Mouse (Mus musculus) gastrocnemius, adult 2 months (tissue): ENCODE measurements around the gene Neu3. TPM values are rescaled to one million over a fixed set of nuclear protein-coding genes. Genes with fewer than 3 reads are reported as not detected.

ENCODE experiments used
- DNase-seq: peaks from one replicate; pipeline ENCODE4 v3.0.0; 2022
- H3K27ac ChIP-seq: fragments of 200-600 bp; 2 replicates; pipeline ENCODE4 v1.8.1; 2022; ENCODE audit warnings: mild to moderate bottlenecking
- H3K4me3 ChIP-seq: fragments of 200-600 bp; 2 replicates; pipeline ENCODE4 v1.8.1; 2022; ENCODE audit warnings: mild to moderate bottlenecking, moderate library complexity
- CTCF ChIP-seq: fragments of 200-600 bp; IDR thresholded peaks from 2 replicates; pipeline ENCODE4 v1.8.1; 2022; ENCODE audit warnings: antibody characterized with exemption, mild to moderate bottlenecking, moderate library complexity
- intact Hi-C: fragments of 180-260 bp; cut with DNase I; formaldehyde crosslinking; loops from one replicate; pipeline ENCODE4 v1.15.1; 2025
- total RNA-seq, 2 experiments: library from RNA; stranded (reverse); gene quantifications; 2 replicates each; pipeline ENCODE4 v1.2.3; 2021

Gene Neu3
- total RNA-seq, 2 experiments from 2014 or later: 2.1 to 3.4 TPM

DNA sequence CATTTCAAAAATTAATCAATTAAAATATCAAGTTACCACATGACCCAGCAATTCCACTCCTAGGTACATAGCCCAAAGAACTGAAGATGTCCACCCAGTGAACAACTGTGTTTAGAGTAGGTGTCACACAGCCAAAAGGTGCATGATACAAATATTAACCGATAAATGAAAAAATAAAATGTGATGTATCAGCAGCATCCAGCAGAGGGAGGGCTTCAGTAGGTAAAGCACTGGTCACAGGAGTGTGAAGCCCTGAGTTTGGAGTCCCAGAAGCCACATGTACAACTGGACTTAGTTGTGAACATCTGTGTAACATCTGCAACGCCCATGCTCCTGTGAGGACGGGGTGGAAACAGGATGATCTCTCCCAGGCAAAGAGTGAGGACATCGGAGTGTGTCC is 26.1 kb upstream of the Neu3 start:
- intact Hi-C loops: no loop called here
- TF ChIP-seq CTCF: no peak
- DNase-seq: no peak
- Histone ChIP-seq H3K27ac (no peak overlapping the region), H3K4me3 (no peak overlapping the region)

DNA sequence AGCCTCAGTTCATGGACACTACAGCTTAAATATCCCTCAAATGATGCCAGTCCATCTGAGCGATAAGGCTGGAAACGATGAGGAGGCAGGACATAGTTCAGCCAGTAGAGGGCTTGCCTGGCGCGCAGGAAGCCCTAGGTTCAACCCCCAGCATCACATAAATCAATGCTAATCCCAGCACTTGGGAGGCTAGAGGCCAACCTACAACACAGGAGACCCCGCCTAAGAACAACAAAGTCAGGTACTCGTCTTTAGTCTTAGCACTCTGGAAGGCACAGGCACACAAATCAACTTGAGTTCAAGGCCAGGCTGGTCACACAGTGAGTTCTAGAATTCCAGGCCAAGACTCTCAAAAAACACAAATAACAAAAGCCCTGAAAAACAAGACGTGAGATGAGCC is 25.1 kb upstream of the Neu3 start:
- no peak for DNase-seq
- no peak for TF ChIP-seq CTCF
- no peak overlapping the region for H3K4me3 ChIP-seq
- peak overlapping the region; percentile 20; the same call in 1 of the 2 replicates for H3K27ac ChIP-seq
- intact Hi-C loops: no loop called here

DNA sequence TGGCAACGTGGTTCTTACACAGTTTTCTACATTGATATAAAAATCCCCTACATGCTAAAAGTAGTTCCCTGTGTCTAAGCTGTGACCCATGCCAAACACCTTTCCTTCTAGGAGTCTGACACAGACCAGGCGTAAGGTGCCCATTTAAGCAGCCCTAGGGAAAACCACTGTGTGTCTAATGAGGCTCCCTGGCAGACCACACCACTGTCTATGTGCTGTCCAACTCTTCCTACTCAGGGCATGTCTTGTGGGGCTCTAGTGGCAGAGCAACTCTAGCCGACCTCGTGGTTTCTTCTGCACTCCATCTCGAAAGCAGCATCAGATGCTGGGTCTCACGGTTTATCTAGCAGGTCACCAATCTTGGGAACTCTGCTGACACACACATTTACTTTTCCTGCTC is 23.4 kb upstream of the Neu3 start:
- no peak for DNase-seq
- intact Hi-C loops: no loop called here
- no peak overlapping the region for H3K4me3 ChIP-seq
- TF ChIP-seq CTCF: no peak
- peak overlapping the region; percentile 46 for H3K27ac ChIP-seq

DNA sequence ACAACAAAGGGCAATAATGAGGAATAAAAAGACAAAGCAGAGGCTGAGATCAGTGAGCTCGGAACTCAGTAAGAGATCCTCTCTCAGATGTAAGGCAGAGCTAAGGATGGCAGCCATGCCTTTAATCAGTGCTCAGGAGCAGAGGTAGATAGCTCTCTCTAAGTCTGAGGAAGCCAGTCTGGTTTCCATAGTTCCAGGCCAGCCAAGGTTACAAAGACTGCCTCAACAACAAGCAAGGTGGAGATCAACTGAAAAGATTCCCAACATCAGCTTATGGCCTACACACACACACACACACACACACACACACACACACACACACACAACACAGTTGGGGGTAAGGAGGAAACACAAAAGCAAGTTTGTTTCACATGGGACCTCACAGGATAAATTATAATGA is 22.9 kb upstream of the Neu3 start:
- intact Hi-C loops: no loop called here
- DNase-seq: no peak
- Histone ChIP-seq H3K4me3 (no peak overlapping the region), H3K27ac (peak overlapping the region; percentile 48)
- no peak for TF ChIP-seq CTCF

GRCm38 (mm10) chr7:99850534-99850933 is 22.3 kb upstream of the Neu3 start:
- peak overlapping the region; percentile 48; the same call in 1 of the 2 replicates for H3K27ac ChIP-seq
- TF ChIP-seq CTCF: no peak
- intact Hi-C loops: no loop called here

GRCm38 (mm10) chr7:99845533-99846236 is 17.5 kb upstream of the Neu3 start:
- Histone ChIP-seq H3K4me3 (peak overlapping the region; percentile 44), H3K27ac (peak overlapping the region; percentile 93)
- TF ChIP-seq CTCF: no peak
- intact Hi-C loops: no loop called here
- DNase-seq: no peak

More at GRCm38 (mm10) chr7:99850534-99850933, 22.3 kb upstream of the Neu3 start:
- H3K4me3 ChIP-seq: no peak overlapping the region
- no peak for DNase-seq

- intact Hi-C loops: no loop called here
- no peak overlapping the region for H3K27ac ChIP-seq
Observed at GRCm38 (mm10) chr7:99838241-99838640, 10.0 kb upstream of the Neu3 start.

DNA sequence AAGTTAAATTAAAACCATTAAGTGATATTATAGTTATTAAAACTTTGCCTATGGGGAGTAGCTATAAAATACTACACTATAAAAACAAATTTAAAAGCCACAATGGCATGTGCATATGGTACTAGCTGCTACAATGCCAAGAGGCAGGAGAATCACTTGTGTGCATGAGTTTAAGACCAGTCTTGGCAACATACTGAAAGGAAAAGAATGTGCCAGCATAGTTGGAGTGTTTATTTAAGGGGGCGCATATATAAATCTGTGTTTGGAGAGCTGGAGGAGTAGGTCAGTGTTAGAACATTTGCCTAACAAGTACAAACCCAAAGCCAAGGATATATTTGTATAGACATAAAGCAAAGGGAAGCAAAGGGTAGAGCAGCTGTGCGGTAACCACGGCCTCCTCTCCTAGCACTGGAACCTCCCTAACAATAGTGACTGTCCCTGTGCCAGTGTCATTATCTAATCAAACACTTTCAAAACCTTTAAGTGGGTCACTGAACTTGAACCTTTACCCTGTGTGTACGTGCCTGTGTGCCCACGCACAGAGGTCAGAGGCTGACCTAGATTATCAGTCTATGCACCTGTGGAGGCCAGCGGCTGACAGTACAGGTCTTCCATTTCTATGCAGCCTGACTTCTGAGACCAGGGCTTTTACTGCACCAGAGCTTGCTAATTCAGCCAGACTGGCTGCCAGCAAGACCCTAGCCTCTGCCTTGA is 9.3 kb upstream of the Neu3 start:
- no peak overlapping the region for H3K4me3 ChIP-seq
- TF ChIP-seq CTCF: no peak
- intact Hi-C loops: no loop called here
- no peak for DNase-seq
- H3K27ac ChIP-seq: no peak overlapping the region

More at GRCm38 (mm10) chr7:99838241-99838640, 10.0 kb upstream of the Neu3 start:
- no peak for TF ChIP-seq CTCF
- DNase-seq: no peak
- no peak overlapping the region for H3K4me3 ChIP-seq

GRCm38 (mm10) chr7:99836781-99837180 is 8.6 kb upstream of the Neu3 start:
- H3K4me3 ChIP-seq: no peak overlapping the region
- intact Hi-C loops: no loop called here
- H3K27ac ChIP-seq: no peak overlapping the region
- no peak for TF ChIP-seq CTCF
- no peak for DNase-seq

GRCm38 (mm10) chr7:99834314-99834853 is 6.2 kb upstream of the Neu3 start:
- no peak for TF ChIP-seq CTCF
- no peak for DNase-seq
- Histone ChIP-seq H3K4me3 (no peak overlapping the region), H3K27ac (no peak overlapping the region)
- intact Hi-C loops: no loop called here

GRCm38 (mm10) chr7:99833846-99834222 is 5.6 kb upstream of the Neu3 start:
- no peak overlapping the region for H3K27ac ChIP-seq
- TF ChIP-seq CTCF: no peak
- H3K4me3 ChIP-seq: no peak overlapping the region
- intact Hi-C loops: no loop called here
- DNase-seq: no peak

- Histone ChIP-seq H3K27ac (no peak overlapping the region), H3K4me3 (no peak overlapping the region)
- intact Hi-C loops: no loop called here
- no peak for TF ChIP-seq CTCF
- no peak for DNase-seq
Observed at GRCm38 (mm10) chr7:99833115-99833845, 5.1 kb upstream of the Neu3 start.

- no peak for DNase-seq
Observed at GRCm38 (mm10) chr7:99826096-99826495, 2.1 kb downstream of the Neu3 start.

More at GRCm38 (mm10) chr7:99826096-99826495, 2.1 kb downstream of the Neu3 start:
- H3K4me3 ChIP-seq: no peak overlapping the region
- intact Hi-C loops: no loop called here
- no peak for TF ChIP-seq CTCF
- no peak overlapping the region for H3K27ac ChIP-seq
